Mouse (Mus musculus) adrenal gland, postnatal 36 days (tissue): Measurements from ENCODE around the gene Lrrc8d. TPM values are rescaled to one million over a fixed set of nuclear protein-coding genes. Genes with fewer than 3 reads are reported as not detected.

Experiments
- DNase-seq, 2 experiments: peaks; one replicate each; pipeline ENCODE4 v3.0.0; 2021; ENCODE audit warnings: mixed read lengths in 1 of 2
- total RNA-seq, 2 experiments: library from RNA; stranded (reverse); gene quantifications; 2 replicates each; pipeline ENCODE4 v1.2.3; 2021

Lrrc8d gene
- total RNA-seq, 2 experiments from 2014 or later: 97.8 to 115 TPM

GRCm38 (mm10) chr5:105765386-105765785 lies 65.6 kb downstream of the Lrrc8d start:
- peak; percentile 82 to 90 for DNase-seq

GRCm38 (mm10) chr5:105776368-105776767 lies 76.6 kb downstream of the Lrrc8d start:
- no peak for DNase-seq

DNA sequence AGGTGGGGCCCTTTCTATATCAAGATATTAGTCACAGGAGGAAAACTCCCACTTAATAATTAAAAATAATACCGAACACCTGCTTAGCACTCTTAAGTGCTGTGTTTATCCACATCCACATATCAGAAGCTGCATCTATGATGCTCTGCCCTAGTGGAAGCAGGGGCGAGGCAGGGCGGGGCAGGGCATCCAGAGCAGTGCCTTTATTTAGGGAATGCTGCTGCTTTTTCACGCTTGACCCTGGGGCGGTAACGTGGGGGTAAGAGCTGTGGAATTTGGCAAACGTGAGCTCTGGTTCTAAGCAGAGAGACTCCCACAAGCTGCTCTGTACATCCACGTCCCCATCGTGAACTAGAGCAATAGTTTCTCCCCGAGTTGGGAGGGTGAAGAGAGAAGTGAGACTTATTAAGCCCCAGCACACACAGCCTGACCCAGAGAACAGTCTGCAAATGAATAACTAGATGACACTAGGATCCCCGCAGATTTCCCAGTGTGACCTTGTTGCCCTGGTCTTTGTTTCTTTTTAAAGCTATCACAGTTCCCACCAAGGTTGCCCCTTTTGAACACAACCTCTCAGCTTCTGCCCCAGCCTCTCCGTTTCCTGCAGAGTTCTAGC lies 77.3 kb downstream of the Lrrc8d start:
- DNase-seq: no peak

GRCm38 (mm10) chr5:105777645-105778044 lies 77.9 kb downstream of the Lrrc8d start:
- no peak for DNase-seq

GRCm38 (mm10) chr5:105778189-105778588 lies 78.4 kb downstream of the Lrrc8d start:
- DNase-seq: no peak

DNA sequence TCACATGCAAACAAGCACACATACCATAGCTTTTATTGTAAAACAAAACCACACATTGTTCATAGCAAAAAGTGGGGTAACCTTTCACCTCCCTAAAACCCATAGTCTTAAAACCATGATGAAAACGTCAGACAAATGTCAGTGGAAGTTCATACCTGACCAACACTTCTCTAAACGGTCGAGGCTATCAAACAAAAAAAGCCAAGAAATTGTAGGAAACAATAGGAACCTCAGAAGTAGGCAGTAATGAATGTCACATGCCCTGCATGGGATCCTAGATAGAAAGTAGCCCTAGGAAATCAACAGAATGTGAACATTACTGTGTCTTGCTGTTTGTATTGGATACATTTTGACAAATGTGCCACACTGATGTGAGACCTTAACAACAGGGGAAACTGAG lies 79.0 kb downstream of the Lrrc8d start:
- DNase-seq: no peak

DNA sequence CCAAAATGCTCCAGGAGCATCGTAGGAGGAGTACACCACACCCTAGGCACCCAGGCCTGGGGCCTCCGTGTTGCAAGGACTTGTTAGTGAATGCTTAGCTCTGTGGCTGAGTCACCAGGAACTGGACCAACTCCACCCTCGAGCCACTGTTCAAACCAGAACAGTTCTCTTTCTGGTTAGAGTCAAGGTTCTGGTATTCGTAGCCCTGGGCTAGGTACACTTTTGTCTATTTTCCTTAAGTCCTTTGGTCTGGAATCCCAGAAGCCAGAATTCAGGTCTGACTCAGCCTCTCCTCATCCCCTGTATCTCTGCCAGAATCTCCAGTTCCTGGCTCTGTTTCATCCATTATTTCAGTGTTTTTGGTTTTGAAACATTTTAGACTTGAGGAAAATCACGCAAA lies 79.6 kb downstream of the Lrrc8d start:
- DNase-seq: peak; percentile 64 to 67

DNA sequence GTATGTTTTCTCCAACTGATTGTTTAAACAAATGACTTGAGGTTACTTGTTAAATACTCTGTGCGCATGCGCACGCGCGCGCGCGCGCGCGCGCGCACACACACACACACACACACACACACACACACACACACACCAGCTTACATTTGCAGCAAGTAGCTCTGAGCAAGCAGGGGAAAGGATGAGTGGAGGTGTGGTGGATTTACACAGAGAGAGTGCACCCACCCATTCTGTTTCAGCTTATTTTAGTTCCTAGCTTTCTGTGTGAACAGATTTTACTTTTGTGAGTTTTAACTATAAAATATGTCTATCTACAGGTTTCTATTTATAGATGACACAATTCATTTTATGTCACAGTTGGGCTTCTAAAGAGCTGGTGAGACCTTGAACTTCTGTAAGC lies 84.1 kb downstream of the Lrrc8d start:
- no peak for DNase-seq

GRCm38 (mm10) chr5:105784724-105785123 lies 85.0 kb downstream of the Lrrc8d start:
- no peak for DNase-seq

GRCm38 (mm10) chr5:105787577-105787976 lies 87.8 kb downstream of the Lrrc8d start:
- DNase-seq: peak; percentile 36 to 66

- DNase-seq: peak; percentile 49 to 63
These were observed 90.0 kb downstream of the Lrrc8d start for GRCm38 (mm10) chr5:105789801-105790200.

DNA sequence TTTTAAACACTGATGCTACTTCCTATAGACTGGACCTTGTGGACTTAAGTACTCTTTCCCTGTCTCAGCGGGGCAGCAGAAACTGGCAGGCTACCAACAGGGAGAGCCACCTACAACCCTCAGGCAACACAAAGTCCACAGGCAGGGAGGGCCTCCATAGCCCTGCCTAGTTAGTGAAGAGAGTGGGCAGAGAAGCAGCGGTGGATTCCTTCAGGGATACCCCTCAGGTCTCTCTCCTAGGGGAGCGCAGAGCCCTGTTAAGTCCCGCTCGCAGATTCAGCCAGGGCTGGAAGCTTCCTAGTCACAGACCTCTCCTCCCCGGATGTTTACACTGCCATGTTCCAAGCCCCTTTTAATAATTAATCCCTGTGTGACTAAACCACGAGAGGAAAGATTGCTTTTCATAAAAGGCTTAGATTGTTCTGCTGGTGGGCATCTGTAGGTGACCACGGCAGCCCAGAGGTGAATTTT lies 92.6 kb downstream of the Lrrc8d start:
- DNase-seq: peak in 1 of 2 experiments; percentile 41

- peak; percentile 86 to 88 for DNase-seq
These were observed 93.2 kb downstream of the Lrrc8d start for GRCm38 (mm10) chr5:105792853-105793547.

GRCm38 (mm10) chr5:105793548-105793940 lies 93.8 kb downstream of the Lrrc8d start:
- DNase-seq: no peak

GRCm38 (mm10) chr5:105798421-105798820 lies 98.7 kb downstream of the Lrrc8d start:
- peak in 1 of 2 experiments; percentile 34 for DNase-seq

GRCm38 (mm10) chr5:105799850-105800635 lies 100.3 kb downstream of the Lrrc8d start:
- no peak for DNase-seq

DNA sequence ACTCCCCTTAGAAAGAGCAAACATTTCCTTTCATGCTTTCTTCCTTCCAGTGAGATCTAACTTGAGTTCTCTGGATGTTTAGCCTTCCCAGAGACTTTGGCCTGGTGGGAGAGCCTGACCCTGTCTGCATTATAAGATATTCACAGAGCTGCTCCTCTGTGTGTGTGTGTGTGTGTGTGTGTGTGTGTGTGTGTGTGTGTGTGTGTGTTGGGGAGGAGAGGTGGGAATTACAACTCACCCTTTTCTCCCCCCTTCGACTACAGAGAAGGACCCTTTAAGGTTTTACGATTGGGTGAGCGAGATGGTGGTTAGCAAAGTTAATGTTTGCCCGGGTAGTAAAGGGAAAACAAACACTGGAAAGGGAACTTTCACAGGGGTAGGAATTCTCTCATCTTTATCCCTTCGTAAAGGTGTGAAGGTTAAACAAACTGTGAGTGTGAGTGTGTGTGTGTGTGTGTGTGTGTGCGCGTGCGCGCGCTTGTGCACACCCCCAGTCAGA lies 101.3 kb downstream of the Lrrc8d start:
- DNase-seq: no peak

GRCm38 (mm10) chr5:105805955-105806354 lies 106.2 kb downstream of the Lrrc8d start:
- no peak for DNase-seq

DNA sequence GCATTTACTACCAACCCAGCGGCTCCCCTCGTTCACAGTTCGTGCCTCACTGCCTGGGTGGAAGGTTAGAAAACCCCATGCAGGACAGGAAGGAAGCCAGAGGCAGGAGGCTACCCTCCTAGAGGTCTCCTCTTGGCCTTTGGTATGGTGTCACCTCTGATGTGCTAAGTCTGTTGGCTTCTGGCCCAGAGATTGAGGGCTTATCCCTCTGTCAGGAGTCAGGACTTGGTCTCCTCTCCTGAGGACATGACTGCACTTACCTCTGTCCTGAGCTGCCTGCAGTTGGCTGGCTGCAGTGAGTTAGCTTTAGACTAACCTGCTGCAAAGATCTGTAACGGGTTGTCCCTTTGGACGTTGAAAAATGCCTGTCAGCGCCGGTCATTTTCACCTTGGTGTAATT lies 107.7 kb downstream of the Lrrc8d start:
- DNase-seq: peak in 1 of 2 experiments; percentile 45

DNA sequence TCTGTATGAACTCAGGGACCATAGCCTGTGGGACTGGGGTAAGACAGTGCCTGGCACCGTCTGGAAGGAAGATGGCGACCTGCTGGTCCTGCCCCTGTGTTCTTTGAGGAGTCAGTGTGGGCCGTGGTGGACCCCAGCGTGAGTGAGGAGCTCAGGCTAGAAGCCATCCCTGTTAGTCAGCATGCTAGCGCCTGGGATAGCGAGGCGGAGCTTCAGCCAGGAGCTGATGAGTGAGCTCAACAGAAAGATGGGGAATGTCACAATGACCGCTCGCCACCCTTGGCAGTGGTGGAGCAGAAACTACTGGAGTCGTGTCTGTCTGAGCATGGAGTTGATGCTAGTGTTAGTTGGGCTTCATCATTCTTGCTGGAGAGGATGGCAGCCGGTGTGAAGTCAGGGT lies 109.3 kb downstream of the Lrrc8d start:
- DNase-seq: peak; percentile 46 to 61

- no peak for DNase-seq
These were observed 113.3 kb downstream of the Lrrc8d start for GRCm38 (mm10) chr5:105813036-105813435.

- DNase-seq: no peak
These were observed 114.2 kb downstream of the Lrrc8d start for GRCm38 (mm10) chr5:105813974-105814373.

- no peak for DNase-seq
These were observed 116.3 kb downstream of the Lrrc8d start for GRCm38 (mm10) chr5:105816118-105816517.
